In genomic region chr8:70487993-70488796, GRCm38 (mm10) we compare ENCODE assay signal across 8 mouse cellular contexts. TPM values are rescaled to one million over a fixed set of nuclear protein-coding genes. Genes with fewer than 3 reads are reported as not detected.
A peak's percentile ranks its signal among the peaks of the same experiment; 100 is the strongest.
DNase-seq lines count a peak whose midpoint lies in the region; ATAC-seq and TF ChIP-seq lines count a peak whose summit lies in the region.

No protein-coding gene starts in this region.

- H3K9me3 ChIP-seq in heart, embryonic 12.5 days (replicated peaks) = no peaks in the 10 kb centered on the region
- H3K9me3 ChIP-seq in embryonic facial prominence, embryonic 10.5 days = no peaks in the 10 kb centered on the region
- H3K9me3 ChIP-seq in intestine, embryonic 16.5 days (ENCODE audit: control insufficient read depth, low read length) = no peaks in the 10 kb centered on the region
- no peaks in the 10 kb centered on the region for H3K9me3 ChIP-seq in lung, embryonic 14.5 days (ENCODE audit: low read depth, low read length)

- H3K4me2 ChIP-seq in heart, embryonic 12.5 days = peak overlapping the region; percentile 63
- H3K4me2 ChIP-seq in intestine, embryonic 16.5 days (ENCODE audit: low read depth, low read length) = peak overlapping the region; percentile 61
- H3K4me2 ChIP-seq in lung, embryonic 14.5 days = peak overlapping the region; percentile 63

- peak; percentile 31; the same call in 1 of the 2 replicates for ATAC-seq in heart, embryonic 12.5 days (ENCODE audit: insufficient number of reproducible peaks, low FRiP score)
- peak; percentile 47; the same call in 1 of the 2 replicates for ATAC-seq in intestine, embryonic 16.5 days
- ATAC-seq in lung, embryonic 14.5 days (ENCODE audit: insufficient read depth) = no peak

- no peak for TF ChIP-seq CTCF in lung, embryonic 14.5 days (IDR thresholded peaks at IDR 0.05; ENCODE audit: low read depth)
- no peak for TF ChIP-seq CTCF in small intestine, adult 2 months (IDR thresholded peaks at IDR 0.05; ENCODE audit: extremely low read depth, insufficient read length, insufficient replicate concordance, low read depth, low read length)

- DNase-seq in heart, adult 11 months = no peak
- DNase-seq in embryonic facial prominence, embryonic 10.5 days (ENCODE audit: low spot score) = peak; percentile 92
- no peak for DNase-seq in lung, embryonic 14.5 days
- no peak for DNase-seq in ovary, postnatal 36 days (ENCODE audit: low spot score)
- no peak for DNase-seq in Muller cell, postnatal 12 days (ENCODE audit: inconsistent ontology term)

- 3% methylated on average over 55 of the region's 55 CpGs for WGBS in heart, embryonic 12.5 days
- WGBS in embryonic facial prominence, embryonic 10.5 days = 2% methylated on average over 55 of the region's 55 CpGs
- WGBS in intestine, embryonic 16.5 days = 6% methylated on average over 49 of the region's 55 CpGs
- 3% methylated on average over 55 of the region's 55 CpGs for WGBS in lung, embryonic 14.5 days
- WGBS in small intestine, adult 2 months = 6% methylated on average over 55 of the region's 55 CpGs

- peak overlapping the region; percentile 47 for H3K9ac ChIP-seq in heart, embryonic 12.5 days
- peak overlapping the region; percentile 30 for H3K9ac ChIP-seq in intestine, embryonic 16.5 days (ENCODE audit: low read depth, low read length)
- H3K9ac ChIP-seq in lung, embryonic 14.5 days = 0 out of 2 replicates have a peak overlapping the region, but pooled peaks have one; percentile 23

- no peak overlapping the region for H3K27ac ChIP-seq in heart, embryonic 12.5 days (ENCODE audit: poor library complexity, severe bottlenecking)
- H3K27ac ChIP-seq in embryonic facial prominence, embryonic 10.5 days (replicated peaks) = peak overlapping the region; percentile 87
- H3K27ac ChIP-seq in intestine, embryonic 16.5 days (ENCODE audit: low read length) = no peak overlapping the region
- peak overlapping the region; percentile 86 for H3K27ac ChIP-seq in lung, embryonic 14.5 days (ENCODE audit: low read depth)
- no peak overlapping the region for H3K27ac ChIP-seq in small intestine, adult 2 months (ENCODE audit: insufficient read depth, low read depth, low read length)

- no peaks in the 10 kb centered on the region for H3K36me3 ChIP-seq in heart, embryonic 12.5 days
- H3K36me3 ChIP-seq in embryonic facial prominence, embryonic 10.5 days (replicated peaks) = peaks cover 8% of the 10 kb centered on the region; the same call in 1 of the 2 replicates
- H3K36me3 ChIP-seq in intestine, embryonic 16.5 days (ENCODE audit: control insufficient read depth, insufficient read depth, low read length) = no peaks in the 10 kb centered on the region
- no peaks in the 10 kb centered on the region for H3K36me3 ChIP-seq in lung, embryonic 14.5 days (ENCODE audit: insufficient read depth)
- no peaks in the 10 kb centered on the region for H3K36me3 ChIP-seq in small intestine, adult 2 months (ENCODE audit: control insufficient read depth, insufficient read depth, low read length)

- H3K27me3 ChIP-seq in heart, embryonic 12.5 days (replicated peaks) = peaks cover 100% of the 10 kb centered on the region
- H3K27me3 ChIP-seq in embryonic facial prominence, embryonic 10.5 days (replicated peaks; ENCODE audit: low read depth, poor library complexity, severe bottlenecking) = peaks cover 100% of the 10 kb centered on the region
- H3K27me3 ChIP-seq in intestine, embryonic 16.5 days (replicated peaks; ENCODE audit: control insufficient read depth, insufficient read depth, low read length) = peaks cover 78% of the 10 kb centered on the region
- H3K27me3 ChIP-seq in lung, embryonic 14.5 days (ENCODE audit: insufficient read depth, low read length) = peaks cover 82% of the 10 kb centered on the region
- H3K27me3 ChIP-seq in small intestine, adult 2 months (ENCODE audit: control insufficient read depth, insufficient read depth, low read length) = peaks cover 75% of the 10 kb centered on the region

- H3K4me1 ChIP-seq in heart, embryonic 12.5 days (replicated peaks) = peaks cover 49% of the 10 kb centered on the region
- H3K4me1 ChIP-seq in embryonic facial prominence, embryonic 10.5 days = peaks cover 77% of the 10 kb centered on the region
- peaks cover 34% of the 10 kb centered on the region for H3K4me1 ChIP-seq in intestine, embryonic 16.5 days (ENCODE audit: control insufficient read depth, insufficient read depth, low read length)
- peaks cover 20% of the 10 kb centered on the region for H3K4me1 ChIP-seq in lung, embryonic 14.5 days (ENCODE audit: insufficient read depth)
- H3K4me1 ChIP-seq in small intestine, adult 2 months (ENCODE audit: control insufficient read depth, insufficient read depth, insufficient read length, low read length) = peaks cover 7% of the 10 kb centered on the region; the same call in 1 of the 2 replicates

- peak overlapping the region; percentile 35 for H3K4me3 ChIP-seq in heart, embryonic 12.5 days
- H3K4me3 ChIP-seq in embryonic facial prominence, embryonic 10.5 days = peak overlapping the region; percentile 73
- H3K4me3 ChIP-seq in intestine, embryonic 16.5 days (ENCODE audit: low read length) = peak overlapping the region; percentile 44
- H3K4me3 ChIP-seq in lung, embryonic 14.5 days (ENCODE audit: low read depth, low read length) = peak overlapping the region; percentile 32
- H3K4me3 ChIP-seq in small intestine, adult 2 months (ENCODE audit: low read depth, low read length) = peak overlapping the region; percentile 37

- TF ChIP-seq POLR2A in small intestine, adult 2 months (IDR thresholded peaks at IDR 0.05; ENCODE audit: low read depth, low read length) = no peak

RNA-seq across cellular contexts. Expression of gene Tmem59l, which starts 1.0 kb away (rescaled TPM):
- polyA plus RNA-seq in heart, embryonic 12.5 days (2016; fragmentation: Nextera tagmentation; extraction: Ambion mirVana) = 0.22 and 0.33 TPM in 2 replicates
- 28.3 and 29.4 TPM in 2 replicates for polyA plus RNA-seq in embryonic facial prominence, embryonic 10.5 days (2016; fragmentation: Nextera tagmentation; extraction: Ambion mirVana)
- 2.9 and 3.3 TPM in 2 replicates for polyA plus RNA-seq in intestine, embryonic 16.5 days (2015; fragmentation: Nextera tagmentation; extraction: Ambion mirVana)
- 6.7 and 8.3 TPM in 2 replicates for polyA plus RNA-seq in lung, embryonic 14.5 days (2014; fragmentation: Nextera tagmentation; extraction: Ambion mirVana)
- 1.2 and 1.6 TPM in 2 replicates for polyA plus RNA-seq in small intestine, adult 2 months (2012; rRNA removed)

RNA-seq across cellular contexts. Expression of gene Crlf1, which starts 4.8 kb away (rescaled TPM):
- 1.00 and 1.8 TPM in 2 replicates for polyA plus RNA-seq in heart, embryonic 12.5 days (2016; fragmentation: Nextera tagmentation; extraction: Ambion mirVana)
- 103 and 116 TPM in 2 replicates for polyA plus RNA-seq in embryonic facial prominence, embryonic 10.5 days (2016; fragmentation: Nextera tagmentation; extraction: Ambion mirVana)
- 1.6 and 1.7 TPM in 2 replicates for polyA plus RNA-seq in intestine, embryonic 16.5 days (2015; fragmentation: Nextera tagmentation; extraction: Ambion mirVana)
- 151 and 165 TPM in 2 replicates for polyA plus RNA-seq in lung, embryonic 14.5 days (2014; fragmentation: Nextera tagmentation; extraction: Ambion mirVana)
- 2.3 and 27.3 TPM in 2 replicates for polyA plus RNA-seq in small intestine, adult 2 months (2012; rRNA removed)

RNA-seq across cellular contexts. Expression of gene Klhl26, which starts 11.4 kb away (rescaled TPM):
- 12.6 and 14.0 TPM in 2 replicates for polyA plus RNA-seq in heart, embryonic 12.5 days (2016; fragmentation: Nextera tagmentation; extraction: Ambion mirVana)
- 22.4 and 24.1 TPM in 2 replicates for polyA plus RNA-seq in embryonic facial prominence, embryonic 10.5 days (2016; fragmentation: Nextera tagmentation; extraction: Ambion mirVana)
- 21.2 and 21.5 TPM in 2 replicates for polyA plus RNA-seq in intestine, embryonic 16.5 days (2015; fragmentation: Nextera tagmentation; extraction: Ambion mirVana)
- polyA plus RNA-seq in lung, embryonic 14.5 days (2014; fragmentation: Nextera tagmentation; extraction: Ambion mirVana) = 21.8 and 24.4 TPM in 2 replicates
- 24.9 and 30.8 TPM in 2 replicates for polyA plus RNA-seq in small intestine, adult 2 months (2012; rRNA removed)

RNA-seq across cellular contexts. Expression of gene Rex1bd, which starts 18.4 kb away (rescaled TPM):
- polyA plus RNA-seq in heart, embryonic 12.5 days (2016; fragmentation: Nextera tagmentation; extraction: Ambion mirVana) = 115 TPM in 2 replicates
- polyA plus RNA-seq in embryonic facial prominence, embryonic 10.5 days (2016; fragmentation: Nextera tagmentation; extraction: Ambion mirVana) = 118 and 138 TPM in 2 replicates
- 130 and 137 TPM in 2 replicates for polyA plus RNA-seq in intestine, embryonic 16.5 days (2015; fragmentation: Nextera tagmentation; extraction: Ambion mirVana)
- 113 and 126 TPM in 2 replicates for polyA plus RNA-seq in lung, embryonic 14.5 days (2014; fragmentation: Nextera tagmentation; extraction: Ambion mirVana)
- 137 and 244 TPM in 2 replicates for polyA plus RNA-seq in small intestine, adult 2 months (2012; rRNA removed)

RNA-seq across cellular contexts. Expression of gene Uba52, which starts 22.4 kb away (rescaled TPM):
- 779 and 792 TPM in 2 replicates for polyA plus RNA-seq in heart, embryonic 12.5 days (2016; fragmentation: Nextera tagmentation; extraction: Ambion mirVana)
- 908 and 951 TPM in 2 replicates for polyA plus RNA-seq in embryonic facial prominence, embryonic 10.5 days (2016; fragmentation: Nextera tagmentation; extraction: Ambion mirVana)
- 991 TPM in 2 replicates for polyA plus RNA-seq in intestine, embryonic 16.5 days (2015; fragmentation: Nextera tagmentation; extraction: Ambion mirVana)
- 964 and 1,036 TPM in 2 replicates for polyA plus RNA-seq in lung, embryonic 14.5 days (2014; fragmentation: Nextera tagmentation; extraction: Ambion mirVana)
- 606 and 770 TPM in 2 replicates for polyA plus RNA-seq in small intestine, adult 2 months (2012; rRNA removed)

Comparison
In these comparisons a context has a peak if more than half of its experiments do, and no peak if none do; other contexts are left out.
1. H3K27ac ChIP-seq: peak in embryonic facial prominence, embryonic 10.5 days (single experiment) and lung, embryonic 14.5 days (single experiment); none in heart, embryonic 12.5 days (single experiment), intestine, embryonic 16.5 days (single experiment) and small intestine, adult 2 months (single experiment).
2. Peak in every context shown above with its lines, with median percentiles within 50 percentile points of each other: H3K4me2 ChIP-seq, H3K4me3 ChIP-seq and H3K9ac ChIP-seq.